Mouse (Mus musculus) limb, embryonic 11.5 days (tissue): ENCODE data around the gene Zbtb11. TPM values are rescaled to one million over a fixed set of nuclear protein-coding genes. Genes with fewer than 3 reads are reported as not detected.

ENCODE experiments used
- ATAC-seq: fragments of 200-750 bp; cut with Nextera tagmentation; 2 replicates; pipeline ENCODE4 v1.8.0; 2017; ENCODE audit warnings: low read depth; ENCODE audit not compliant: insufficient number of reproducible peaks, low FRiP score, low TSS enrichment
- DNase-seq: peaks from one replicate; pipeline ENCODE4 v3.0.0-alpha.2; 2015; ENCODE audit warnings: low spot score
- H3K27ac ChIP-seq: fragments of 300-500 bp; sonication (generic); replicated peaks from 2 replicates; pipeline ENCODE4 v1.5.1; 2014; ENCODE audit warnings: low read depth, mild to moderate bottlenecking, low read length
- H3K27me3 ChIP-seq: fragments of 300-500 bp; sonication (generic); 2 replicates; pipeline ENCODE4 v1.6.1; 2014; ENCODE audit warnings: mild to moderate bottlenecking, low read length, mixed read lengths; ENCODE audit not compliant: control insufficient read depth, insufficient read depth
- H3K36me3 ChIP-seq: fragments of 300-500 bp; sonication (generic); 2 replicates; pipeline ENCODE4 v1.6.1; 2014; ENCODE audit warnings: mild to moderate bottlenecking, low read length, moderate library complexity, mixed read lengths; ENCODE audit not compliant: control insufficient read depth, insufficient read depth
- H3K4me1 ChIP-seq: fragments of 300-500 bp; sonication (generic); 2 replicates; pipeline ENCODE4 v1.6.1; 2014; ENCODE audit warnings: low read length, mixed read lengths; ENCODE audit not compliant: control insufficient read depth, insufficient read depth
- H3K4me2 ChIP-seq: fragments of 300-500 bp; sonication (generic); 2 replicates; pipeline ENCODE4 v1.6.1; 2014; ENCODE audit warnings: low read depth, mild to moderate bottlenecking, moderate library complexity; ENCODE audit not compliant: severe bottlenecking
- H3K4me3 ChIP-seq: fragments of 300-500 bp; sonication (generic); 2 replicates; pipeline ENCODE4 v1.5.1; 2014; ENCODE audit warnings: low read depth, low read length
- H3K9ac ChIP-seq: fragments of 300-500 bp; sonication (generic); 2 replicates; pipeline ENCODE4 v1.6.1; 2014; ENCODE audit warnings: mild to moderate bottlenecking, low read length
- H3K9me3 ChIP-seq: fragments of 300-500 bp; sonication (generic); 2 replicates; pipeline ENCODE4 v1.6.1; 2016; ENCODE audit warnings: low read length; ENCODE audit not compliant: control insufficient read depth
- WGBS: fragments of 180-500 bp; shearing (Covaris S2); extraction: QIAGEN DNeasy Blood & Tissue Kit; methylation state at CpG from one replicate; pipeline ENCODE4 v1.1.7; 2014; 5-methylcytosine and 5-hydroxymethylcytosine counted together
- polyA plus RNA-seq: library from polyadenylated mRNA; unstranded; fragments of >200 nt; fragmentation: Nextera tagmentation; extraction: Ambion mirVana; gene quantifications from 2 replicates; pipeline ENCODE4 v1.2.1, GENCODE M21; 2014

Gene Zbtb11
- polyA plus RNA-seq, 1 experiment from 2014 or later = 18.0 TPM

DNA sequence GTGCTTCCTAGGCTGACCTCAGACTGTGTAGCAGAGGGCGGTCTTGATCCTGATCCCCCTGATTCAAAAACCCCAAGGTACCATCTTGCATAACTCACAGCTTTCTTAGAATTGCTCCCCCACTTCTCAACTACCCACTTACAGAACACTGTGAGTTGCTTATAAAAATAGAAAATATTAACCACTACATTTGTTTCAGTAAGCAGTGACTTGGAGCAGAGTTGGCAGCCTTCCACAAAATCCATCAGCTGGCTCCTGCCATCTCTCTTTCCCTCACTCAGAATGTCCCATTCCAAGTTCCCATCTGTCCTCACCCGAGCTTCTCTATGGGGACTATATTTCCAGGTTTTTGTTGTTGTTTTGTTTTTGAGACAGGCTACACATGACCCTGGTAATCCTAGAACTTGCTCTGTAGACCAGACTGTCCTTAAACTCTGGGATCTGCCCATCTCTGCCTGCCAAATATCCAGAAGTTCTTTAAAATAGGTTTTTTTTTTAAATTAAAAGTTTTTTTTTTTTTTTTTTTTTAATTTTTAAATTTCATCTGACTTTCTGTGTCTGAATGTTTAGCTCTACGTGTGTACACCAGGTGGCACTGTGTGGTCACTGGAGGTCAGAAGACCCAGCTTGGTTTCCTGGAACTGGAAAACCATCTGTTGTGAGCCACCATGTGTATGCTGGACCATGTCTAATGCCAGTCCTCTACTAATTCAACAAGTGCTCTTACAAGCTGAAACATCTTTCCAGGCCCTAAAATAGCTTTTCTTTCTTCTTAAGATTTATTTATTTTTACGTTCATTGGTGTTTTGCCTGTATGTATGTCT lies 9.3 kb upstream of the Zbtb11 start:
- ATAC-seq (no peak), DNase-seq (peak; percentile 59)
- Histone ChIP-seq H3K9me3 (no peaks in the 10 kb centered on the region), H3K27ac (no peak overlapping the region), H3K36me3 (no peaks in the 10 kb centered on the region), H3K4me3 (no peak overlapping the region), H3K4me1 (no peaks in the 10 kb centered on the region), H3K27me3 (no peaks in the 10 kb centered on the region), H3K9ac (no peak overlapping the region), H3K4me2 (no peak overlapping the region)
- 65% methylated on average over 4 of the region's 4 CpGs for WGBS

DNA sequence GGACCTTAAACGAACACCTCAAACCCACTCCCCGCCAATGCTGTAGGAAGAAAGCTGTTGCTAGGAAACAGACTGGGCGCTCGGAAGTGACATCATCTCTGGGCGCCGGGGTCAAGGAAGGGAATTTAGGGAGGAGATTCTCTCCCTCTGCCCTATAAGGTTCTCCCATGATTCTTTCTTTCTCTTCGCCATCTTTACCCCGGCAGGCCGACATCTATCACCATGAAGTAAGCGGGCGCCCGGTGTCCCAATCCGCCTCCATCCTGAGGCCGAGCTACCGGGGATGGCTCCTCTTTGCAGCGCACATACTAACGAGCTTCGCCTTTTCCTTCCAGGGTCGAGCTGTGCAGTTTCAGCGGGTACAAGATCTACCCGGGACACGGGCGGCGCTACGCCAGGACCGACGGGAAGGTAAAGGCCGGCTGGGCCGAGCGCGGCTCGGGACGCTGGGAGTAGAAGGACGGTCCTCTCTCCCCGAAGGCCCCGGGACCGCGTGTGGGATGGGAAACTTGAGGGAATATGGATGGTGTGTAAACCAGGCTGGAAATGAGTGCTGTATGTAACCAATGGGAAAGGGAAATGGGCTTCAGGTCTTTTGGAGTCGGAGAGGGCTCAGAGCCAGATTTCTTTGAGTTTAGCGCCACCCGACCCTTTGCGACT lies 7.3 kb upstream of the Zbtb11 start, which contains the start of gene Rpl24:
Gene Rpl24, plus strand, starts transcription at position 64 of the 660 bp plus-strand sequence.
- H3K4me2 ChIP-seq = peak within 1 kb of the TSS; percentile 73
- peaks cover 9% of the 10 kb centered on the region; the same call in 1 of the 2 replicates for H3K36me3 ChIP-seq
- H3K4me1 ChIP-seq = no peaks in the 10 kb centered on the region
- H3K4me3 ChIP-seq = peak within 1 kb of the TSS; percentile 83
- H3K27me3 ChIP-seq = no peaks in the 10 kb centered on the region
- H3K9me3 ChIP-seq = no peaks in the 10 kb centered on the region
- H3K27ac ChIP-seq = peak within 1 kb of the TSS; percentile 77
- ATAC-seq = peak; percentile 93
- WGBS = under 1% methylated on average over 42 of the region's 42 CpGs
- peak; percentile 98 for DNase-seq
- peak within 1 kb of the TSS; percentile 96 for H3K9ac ChIP-seq

DNA sequence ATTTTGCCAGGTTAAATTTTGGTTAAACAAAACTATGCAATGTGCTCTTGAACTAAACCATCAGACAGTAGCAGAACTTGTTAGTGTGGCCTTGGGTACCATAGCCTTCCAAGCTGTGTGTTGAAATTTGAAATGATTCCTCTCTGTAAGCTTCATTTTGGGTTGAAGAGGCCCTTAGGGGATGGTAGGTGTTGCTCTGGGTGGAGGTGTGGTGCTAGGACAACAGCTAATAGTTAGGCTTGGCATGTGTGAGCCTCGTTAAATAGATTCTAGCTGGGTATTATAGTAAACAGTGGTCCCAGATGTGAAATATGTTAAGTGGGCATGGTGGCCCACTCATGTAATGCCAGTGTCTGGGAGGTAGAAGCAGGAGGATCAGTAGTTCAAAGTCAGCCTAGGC lies 6.5 kb upstream of the Zbtb11 start:
- H3K36me3 ChIP-seq = peaks cover 15% of the 10 kb centered on the region; the same call in 1 of the 2 replicates
- H3K4me2 ChIP-seq = peak overlapping the region; percentile 73
- ATAC-seq (no peak), DNase-seq (no peak)
- no peaks in the 10 kb centered on the region for H3K9me3 ChIP-seq
- no peaks in the 10 kb centered on the region for H3K27me3 ChIP-seq
- no peaks in the 10 kb centered on the region for H3K4me1 ChIP-seq
- no peak overlapping the region for H3K27ac ChIP-seq
- peak overlapping the region; percentile 83 for H3K4me3 ChIP-seq
- WGBS = 38% methylated on average over 1 of the region's 1 CpGs
- H3K9ac ChIP-seq = peak overlapping the region; percentile 96

DNA sequence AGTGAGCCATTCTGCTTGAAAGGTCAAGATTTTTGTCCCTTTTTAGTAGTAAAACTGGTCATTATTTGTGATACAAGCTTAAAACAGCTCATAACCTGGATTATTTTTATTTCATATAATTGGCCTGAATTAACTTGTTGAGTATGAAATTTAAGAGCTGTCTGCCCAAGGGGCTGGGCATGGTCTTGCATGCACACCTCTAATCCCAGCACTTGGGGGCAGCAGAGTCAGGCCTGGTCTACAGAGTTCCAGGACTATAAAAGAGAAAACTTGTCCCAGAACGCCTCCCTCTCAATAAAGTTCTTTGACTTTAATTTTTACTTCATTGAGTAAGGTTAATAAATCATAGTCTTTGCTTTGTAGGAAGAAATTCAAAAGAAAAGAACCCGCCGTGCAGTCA lies 4.5 kb upstream of the Zbtb11 start:
- Histone ChIP-seq H3K27ac (no peak overlapping the region), H3K4me2 (no peak overlapping the region), H3K36me3 (peaks cover 15% of the 10 kb centered on the region; the same call in 1 of the 2 replicates), H3K4me3 (no peak overlapping the region), H3K9me3 (no peaks in the 10 kb centered on the region), H3K9ac (no peak overlapping the region), H3K27me3 (no peaks in the 10 kb centered on the region), H3K4me1 (no peaks in the 10 kb centered on the region)
- ATAC-seq (no peak), DNase-seq (peak; percentile 57)
- WGBS = 82% methylated on average over 3 of the region's 3 CpGs

DNA sequence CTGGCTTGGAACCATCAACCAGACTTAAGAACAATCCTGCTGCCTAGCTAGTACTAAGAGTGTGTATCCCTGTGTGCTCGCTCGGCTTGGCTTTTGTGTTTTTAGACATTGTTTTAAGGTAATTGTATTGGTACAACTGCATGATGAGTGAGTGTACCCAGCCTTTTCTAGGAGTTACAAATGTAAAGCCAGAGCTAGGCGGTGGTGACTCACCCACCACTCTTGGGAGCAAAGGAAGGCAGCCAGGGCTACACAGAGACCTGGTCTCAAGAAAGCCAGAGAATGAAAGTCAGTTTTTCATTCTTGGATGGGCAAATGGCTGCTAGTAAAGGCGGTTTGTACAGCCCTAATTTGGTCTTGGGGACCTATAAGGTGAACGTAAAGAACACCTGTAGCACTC lies 3.3 kb upstream of the Zbtb11 start:
- no peak for DNase-seq
- 95% methylated on average over 5 of the region's 5 CpGs for WGBS
- Histone ChIP-seq H3K4me2 (no peak overlapping the region), H3K9ac (no peak overlapping the region), H3K9me3 (no peaks in the 10 kb centered on the region), H3K27me3 (no peaks in the 10 kb centered on the region), H3K27ac (no peak overlapping the region), H3K4me1 (peaks cover 2% of the 10 kb centered on the region; the same call in 1 of the 2 replicates), H3K4me3 (no peak overlapping the region), H3K36me3 (peaks cover 15% of the 10 kb centered on the region; the same call in 1 of the 2 replicates)
- ATAC-seq = no peak

DNA sequence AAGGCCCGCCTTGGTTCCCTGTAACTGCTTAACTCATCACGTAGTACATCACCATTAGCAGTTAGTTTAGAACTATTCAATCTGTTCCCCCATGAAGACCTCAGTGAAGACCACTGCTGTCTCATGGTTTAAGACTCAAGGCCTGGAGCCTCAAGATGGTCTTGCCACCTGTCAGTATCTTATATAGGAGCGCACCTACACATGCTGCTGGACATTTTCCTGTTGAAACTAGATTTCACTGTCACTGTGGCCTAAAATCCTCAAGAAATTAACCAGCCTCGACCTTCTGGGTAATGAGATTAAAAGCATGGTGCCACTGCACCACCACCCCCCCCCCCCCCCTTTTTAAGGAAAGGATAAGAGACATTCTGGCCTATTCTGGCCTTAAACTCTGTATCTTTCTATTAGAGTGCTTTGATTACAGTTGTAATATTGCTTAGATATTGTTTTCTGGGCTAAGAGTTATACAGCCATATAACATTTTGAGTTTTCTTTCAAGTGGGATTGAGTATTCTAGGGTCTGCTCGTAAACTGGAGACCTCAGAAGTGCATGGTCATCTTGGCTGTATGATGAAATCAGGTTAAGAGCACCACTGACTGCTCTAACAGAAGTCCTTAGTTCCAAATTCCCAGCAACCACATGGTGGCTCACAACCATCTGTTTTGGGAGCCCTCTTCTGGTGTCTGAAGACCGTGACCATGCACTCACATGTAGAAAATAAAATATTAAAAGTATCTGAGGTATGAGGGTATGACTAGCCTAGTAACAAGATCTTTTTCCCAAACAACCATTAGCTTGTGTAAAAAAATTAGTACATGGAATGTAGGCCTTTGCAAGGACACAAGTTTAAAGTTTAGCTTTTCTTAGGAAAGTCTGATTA lies 1.7 kb upstream of the Zbtb11 start:
- Histone ChIP-seq H3K9ac (no peak overlapping the region), H3K27ac (no peak overlapping the region), H3K4me2 (no peak overlapping the region), H3K4me3 (no peak overlapping the region), H3K4me1 (peaks cover 2% of the 10 kb centered on the region; the same call in 1 of the 2 replicates), H3K27me3 (no peaks in the 10 kb centered on the region), H3K9me3 (no peaks in the 10 kb centered on the region), H3K36me3 (peaks cover 15% of the 10 kb centered on the region; the same call in 1 of the 2 replicates)
- ATAC-seq (no peak), DNase-seq (no peak)
- 82% methylated on average over 6 of the region's 6 CpGs for WGBS

DNA sequence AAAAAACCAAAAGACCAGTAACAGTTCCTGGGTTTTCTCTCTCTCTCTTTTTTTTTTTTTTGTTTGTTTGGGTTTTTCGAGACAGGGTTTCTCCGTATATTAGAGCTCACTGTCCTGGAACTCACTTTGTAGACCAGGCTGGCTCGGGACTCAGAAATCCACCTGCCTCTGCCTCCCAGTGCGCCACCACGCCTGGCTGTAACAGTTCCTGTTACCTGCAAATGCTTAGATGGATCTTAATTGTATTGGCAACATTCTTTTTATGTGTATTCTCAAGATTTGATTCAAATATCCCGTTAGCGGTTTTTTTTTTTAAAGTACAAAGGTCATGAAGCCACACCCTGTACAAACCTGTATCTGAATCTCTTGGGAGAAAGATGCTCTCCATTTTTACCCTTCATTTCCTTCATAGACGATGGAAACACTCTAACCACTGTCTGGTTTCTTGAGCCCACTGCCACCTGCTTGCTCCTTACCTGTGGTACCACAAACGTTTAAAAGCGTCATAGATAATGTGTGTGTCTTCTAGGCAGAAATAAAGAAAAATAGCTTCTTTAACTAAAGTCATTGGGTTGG lies 969 bp upstream of the Zbtb11 start:
- DNase-seq = no peak
- no peaks in the 10 kb centered on the region for H3K27me3 ChIP-seq
- H3K36me3 ChIP-seq = peaks cover 15% of the 10 kb centered on the region; the same call in 1 of the 2 replicates
- H3K4me2 ChIP-seq = peak overlapping the region; percentile 49
- H3K9me3 ChIP-seq = no peaks in the 10 kb centered on the region
- H3K4me3 ChIP-seq = 0 out of 2 replicates have a peak overlapping the region, but pooled peaks have one; percentile 99
- no peak overlapping the region for H3K27ac ChIP-seq
- 63% methylated on average over 10 of the region's 10 CpGs for WGBS
- ATAC-seq = no peak
- peaks cover 2% of the 10 kb centered on the region; the same call in 1 of the 2 replicates for H3K4me1 ChIP-seq
- no peak overlapping the region for H3K9ac ChIP-seq
